Mouse (Mus musculus) right cerebral cortex, adult 2 months (tissue): ENCODE results near the gene Bsx.
A peak's percentile ranks its signal among the peaks of the same experiment; 100 is the strongest.

ENCODE experiments used
- DNase-seq, 2 experiments: peaks; one replicate each; pipeline ENCODE4 v3.0.0; 2021 to 2022; ENCODE audit warnings: low spot score in 2 of 2

Bsx gene

GRCm38 (mm10) chr9:40873556-40874470, at the start of gene Bsx:
Gene Bsx, plus strand, starts transcription at chr9:40874127.
- no peak for DNase-seq

GRCm38 (mm10) chr9:40825601-40826000, 48.3 kb upstream of the Bsx start:
- no peak for DNase-seq

- DNase-seq = no peak
These were observed 46.6 kb upstream of the Bsx start for GRCm38 (mm10) chr9:40827366-40827765.

GRCm38 (mm10) chr9:40834569-40834968, 39.4 kb upstream of the Bsx start:
- peak; percentile 85 to 86 for DNase-seq

GRCm38 (mm10) chr9:40836681-40837080, 37.2 kb upstream of the Bsx start:
- DNase-seq = no peak

DNA sequence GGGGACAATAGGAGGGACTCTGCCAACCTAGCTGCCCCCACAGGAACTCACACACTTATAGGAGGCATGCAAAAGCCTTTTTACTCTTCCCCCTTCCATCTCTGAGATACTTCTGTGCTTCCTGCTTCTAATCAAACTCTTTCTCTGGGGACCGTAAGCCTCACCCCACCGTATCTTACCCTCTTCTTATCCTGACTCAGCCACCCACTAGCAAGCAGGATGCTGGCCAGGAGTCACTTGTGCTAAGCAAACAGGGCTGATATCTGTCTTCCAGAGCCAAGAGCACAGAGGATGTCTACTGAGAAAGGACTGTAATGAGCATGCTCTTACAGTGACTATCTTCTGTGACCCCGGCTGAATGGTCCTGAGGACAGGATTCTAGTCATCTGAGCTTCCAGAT, 34.3 kb upstream of the Bsx start:
- DNase-seq = no peak

GRCm38 (mm10) chr9:40851515-40851914, 22.4 kb upstream of the Bsx start:
- DNase-seq = no peak

GRCm38 (mm10) chr9:40858461-40859160, 15.3 kb upstream of the Bsx start:
- DNase-seq = peak; percentile 13 to 40

GRCm38 (mm10) chr9:40859196-40859595, 14.7 kb upstream of the Bsx start:
- no peak for DNase-seq

GRCm38 (mm10) chr9:40870331-40870730, 3.6 kb upstream of the Bsx start:
- no peak for DNase-seq

- no peak for DNase-seq
These were observed 2.4 kb upstream of the Bsx start for GRCm38 (mm10) chr9:40871369-40872155.

- no peak for DNase-seq
These were observed 1.8 kb upstream of the Bsx start for GRCm38 (mm10) chr9:40872156-40872478.

- no peak for DNase-seq
These were observed 1.0 kb downstream of the Bsx start for GRCm38 (mm10) chr9:40874961-40875360.

DNA sequence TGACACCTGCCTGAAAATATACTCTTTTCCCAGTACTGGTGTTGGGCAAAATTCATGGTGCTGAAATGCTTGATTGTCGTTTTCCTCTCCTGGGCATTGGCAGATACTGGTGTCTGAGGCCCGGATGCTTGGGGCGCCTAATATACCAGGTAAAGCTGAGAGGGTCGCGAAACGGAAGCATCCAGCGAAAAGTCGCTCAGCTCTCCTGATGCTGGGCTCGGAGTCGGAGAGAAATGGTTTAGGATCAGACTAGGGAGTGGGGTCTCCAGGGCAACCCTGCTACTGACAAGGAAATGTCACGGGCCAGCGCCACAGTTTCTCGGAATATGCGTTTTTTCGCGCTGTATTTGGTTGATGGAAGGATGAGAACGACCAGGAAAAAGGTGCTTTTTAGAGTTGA, 1.5 kb downstream of the Bsx start:
- no peak for DNase-seq

- DNase-seq = no peak
These were observed 2.2 kb downstream of the Bsx start for GRCm38 (mm10) chr9:40876164-40876563.

- no peak for DNase-seq
These were observed 2.8 kb downstream of the Bsx start for GRCm38 (mm10) chr9:40876693-40877092.

GRCm38 (mm10) chr9:40877146-40877880, 3.4 kb downstream of the Bsx start:
- no peak for DNase-seq

- no peak for DNase-seq
These were observed 3.9 kb downstream of the Bsx start for GRCm38 (mm10) chr9:40877881-40878235.

GRCm38 (mm10) chr9:40878291-40878945, 4.5 kb downstream of the Bsx start:
- no peak for DNase-seq

DNA sequence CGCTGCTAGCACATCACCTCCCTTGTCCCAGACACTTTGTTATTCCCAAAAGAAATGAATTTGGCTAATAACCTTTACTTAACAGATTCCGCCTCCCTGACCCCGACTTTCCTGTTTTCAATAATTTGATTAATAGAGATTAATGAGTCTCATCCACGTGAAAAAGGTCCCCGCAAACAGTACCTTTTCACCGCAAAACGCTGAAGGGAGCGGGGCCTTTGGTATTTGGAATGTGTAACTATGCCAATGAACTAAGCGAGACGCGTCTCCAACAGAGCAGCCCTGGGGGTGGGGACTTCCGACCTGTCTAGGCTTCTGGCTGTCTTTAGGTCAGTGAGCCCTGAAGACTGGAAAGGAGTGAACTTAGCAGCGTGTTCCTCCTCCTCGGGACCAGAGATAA, 5.1 kb downstream of the Bsx start:
- DNase-seq = no peak

DNA sequence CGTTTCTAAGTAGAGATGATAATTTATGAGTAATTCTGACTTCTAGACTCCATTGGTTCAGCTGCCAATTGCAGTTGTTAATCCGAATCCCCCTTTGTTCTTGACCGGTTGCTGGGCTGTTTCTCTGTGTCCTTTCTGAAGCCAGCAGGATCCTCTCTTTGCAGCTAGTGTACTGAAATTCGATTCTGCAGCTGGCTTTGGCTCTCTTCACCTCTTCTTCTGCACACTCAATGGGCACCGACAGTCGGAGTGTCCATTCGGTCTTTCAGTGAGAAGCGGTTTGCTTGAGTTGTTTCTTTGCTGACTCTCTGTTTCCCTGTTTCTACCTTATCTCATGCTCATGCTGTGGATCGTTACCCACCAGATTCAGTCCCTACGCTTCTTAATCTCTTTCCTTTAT, 11.7 kb downstream of the Bsx start:
- DNase-seq = no peak
